Mouse (Mus musculus): Measurements from ENCODE around the gene St8sia1.

The St8sia1 gene

DNA sequence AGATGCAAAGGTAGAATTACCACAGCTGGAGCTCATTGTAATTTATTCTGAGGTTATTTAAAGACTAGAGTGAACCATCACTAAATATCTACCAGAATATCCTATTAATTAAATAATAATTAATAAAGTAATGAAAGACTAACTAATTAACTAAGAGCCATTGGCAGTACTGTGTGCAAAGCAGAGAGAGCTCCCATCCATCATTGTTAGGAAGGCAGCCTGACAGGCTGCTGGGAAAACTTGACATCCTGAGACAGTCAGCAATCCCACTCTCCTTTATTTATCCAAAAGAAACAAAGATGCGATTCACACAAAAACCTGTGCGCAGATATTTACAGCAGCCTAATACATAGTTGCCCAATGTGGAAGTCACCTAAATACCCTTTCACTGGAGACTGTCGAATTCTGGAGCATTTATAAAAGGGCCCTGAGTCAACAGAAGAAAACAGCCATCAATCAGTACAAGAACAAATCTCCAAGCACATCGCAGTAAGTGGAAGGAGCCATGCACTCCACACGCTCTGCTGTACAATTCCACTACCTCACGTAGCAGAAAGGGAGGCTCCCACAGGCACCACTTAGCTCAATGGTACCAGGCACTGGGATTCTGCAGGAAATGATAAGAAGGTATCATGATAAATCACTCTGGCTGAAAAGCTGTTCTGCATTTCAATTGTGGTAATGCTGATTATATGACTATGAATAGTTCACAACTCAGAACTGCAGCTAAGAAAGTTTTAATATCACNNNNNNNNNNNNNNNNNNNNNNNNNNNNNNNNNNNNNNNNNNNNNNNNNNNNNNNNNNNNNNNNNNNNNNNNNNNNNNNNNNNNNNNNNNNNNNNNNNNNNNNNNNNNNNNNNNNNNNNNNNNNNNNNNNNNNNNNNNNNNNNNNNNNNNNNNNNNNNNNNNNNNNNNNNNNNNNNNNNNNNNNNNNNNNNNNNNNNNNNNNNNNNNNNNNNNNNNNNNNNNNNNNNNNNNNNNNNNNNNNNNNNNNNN, 15.7 kb upstream of the St8sia1 start:
- no peak for DNase-seq (ENCODE audit: extremely low read depth, low read depth, low spot score)

- DNase-seq (ENCODE audit: extremely low read depth, low read depth, low spot score): no peak
These were observed 13.0 kb upstream of the St8sia1 start for GRCm38 (mm10) chr6:142977221-142977620.

- no peak for DNase-seq (ENCODE audit: extremely low read depth, low read depth, low spot score)
These were observed 9.0 kb upstream of the St8sia1 start for GRCm38 (mm10) chr6:142973289-142973688.

DNA sequence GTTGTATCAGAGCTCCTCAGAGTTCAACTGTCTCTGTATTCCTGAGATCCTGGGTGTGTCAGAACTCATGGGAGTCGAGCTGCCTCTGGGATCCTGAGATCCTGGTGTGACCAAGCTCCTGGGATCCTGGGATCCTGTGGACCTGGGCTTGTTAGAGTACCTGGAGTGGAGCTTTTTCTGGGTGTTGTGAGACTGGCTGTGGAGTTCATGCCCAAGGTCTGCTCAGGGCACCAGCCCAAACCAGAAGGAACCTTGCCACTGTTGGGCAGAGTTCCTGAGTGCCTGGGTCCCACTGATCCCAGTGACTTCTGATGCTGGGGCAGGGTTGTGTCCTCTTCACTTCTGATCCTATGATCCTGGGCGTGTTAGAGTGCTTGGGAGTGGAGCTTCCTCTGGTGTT, 8.0 kb upstream of the St8sia1 start:
- no peak for DNase-seq (ENCODE audit: extremely low read depth, low read depth, low spot score)

DNA sequence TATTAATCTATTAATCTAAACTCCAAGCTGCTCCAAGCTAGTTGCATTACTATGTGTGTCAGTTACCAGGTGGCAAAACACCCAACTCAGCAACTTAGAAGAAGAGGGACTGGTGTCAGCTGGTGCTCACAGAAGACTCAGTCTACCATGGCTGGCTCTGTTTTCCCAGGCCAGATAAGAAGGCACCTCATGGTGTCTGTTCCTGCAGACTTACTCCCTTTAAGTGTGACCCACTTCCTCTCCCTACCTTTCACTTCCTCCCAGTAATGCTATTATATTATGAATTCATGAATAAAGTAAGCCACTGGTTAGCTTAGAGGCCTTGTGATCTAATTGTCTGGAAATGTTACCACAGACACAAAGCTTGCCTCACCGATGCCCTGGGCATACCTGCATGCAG, 3.2 kb upstream of the St8sia1 start:
- no peak for DNase-seq (ENCODE audit: extremely low read depth, low read depth, low spot score)

GRCm38 (mm10) chr6:142964531-142965385, 506 bp upstream of the St8sia1 start:
- no peak for DNase-seq (ENCODE audit: extremely low read depth, low read depth, low spot score)

DNA sequence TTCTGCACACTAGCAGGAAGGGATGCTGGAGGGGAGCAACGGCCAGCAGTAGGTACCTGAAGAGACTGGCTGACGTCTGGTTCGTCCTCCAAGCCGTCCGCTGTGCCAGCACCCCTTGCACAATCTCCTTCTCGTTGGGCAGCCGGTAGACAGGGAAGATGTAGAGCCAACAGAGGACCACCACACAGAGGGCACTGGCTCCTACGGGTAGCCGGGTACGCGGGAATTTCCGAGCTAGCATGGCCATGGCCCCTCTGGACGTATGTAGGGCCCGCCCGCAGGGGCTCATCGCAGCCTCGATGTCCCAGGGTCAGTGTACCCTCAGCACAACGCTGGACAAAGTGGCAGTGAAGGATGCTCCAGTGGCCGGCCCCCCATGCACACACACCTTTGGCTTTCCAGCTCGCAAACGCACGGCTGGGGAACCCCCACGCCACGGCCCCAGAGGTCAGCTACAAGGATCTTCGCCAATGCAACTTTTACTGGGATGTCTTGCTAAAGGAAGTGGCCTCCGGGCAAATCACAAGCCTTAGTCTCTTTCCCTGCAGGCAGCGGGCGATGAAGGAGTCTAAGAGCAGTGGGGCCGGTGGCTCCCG, 674 bp downstream of the St8sia1 start:
- no peak for DNase-seq (ENCODE audit: extremely low read depth, low read depth, low spot score)

DNA sequence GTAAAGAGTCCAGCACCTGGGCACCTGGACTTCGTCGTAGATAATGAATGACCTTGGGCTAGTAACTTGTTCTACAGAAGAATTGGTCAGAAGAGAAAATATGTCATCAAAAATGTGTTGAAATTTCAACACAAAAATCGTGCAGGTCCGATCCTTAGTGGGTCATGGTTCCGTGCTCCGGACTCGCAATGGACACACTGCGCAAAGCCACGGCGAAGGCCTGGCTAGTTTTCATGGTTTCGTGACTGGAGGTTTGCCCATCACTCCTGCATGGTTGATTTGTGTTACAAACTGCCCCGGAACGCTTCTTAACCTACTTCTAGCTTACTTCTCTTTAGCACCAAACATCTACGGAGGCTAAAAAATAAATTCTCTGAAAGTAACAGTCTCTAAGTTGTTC, 1.4 kb downstream of the St8sia1 start:
- no peak for DNase-seq (ENCODE audit: extremely low read depth, low read depth, low spot score)

- DNase-seq (ENCODE audit: extremely low read depth, low read depth, low spot score): no peak
These were observed 1.8 kb downstream of the St8sia1 start for GRCm38 (mm10) chr6:142962476-142962875.

- DNase-seq (ENCODE audit: extremely low read depth, low read depth, low spot score): no peak
These were observed 2.4 kb downstream of the St8sia1 start for GRCm38 (mm10) chr6:142961721-142962455.

GRCm38 (mm10) chr6:142956556-142956955, 7.7 kb downstream of the St8sia1 start:
- DNase-seq (ENCODE audit: extremely low read depth, low read depth, low spot score): no peak

DNA sequence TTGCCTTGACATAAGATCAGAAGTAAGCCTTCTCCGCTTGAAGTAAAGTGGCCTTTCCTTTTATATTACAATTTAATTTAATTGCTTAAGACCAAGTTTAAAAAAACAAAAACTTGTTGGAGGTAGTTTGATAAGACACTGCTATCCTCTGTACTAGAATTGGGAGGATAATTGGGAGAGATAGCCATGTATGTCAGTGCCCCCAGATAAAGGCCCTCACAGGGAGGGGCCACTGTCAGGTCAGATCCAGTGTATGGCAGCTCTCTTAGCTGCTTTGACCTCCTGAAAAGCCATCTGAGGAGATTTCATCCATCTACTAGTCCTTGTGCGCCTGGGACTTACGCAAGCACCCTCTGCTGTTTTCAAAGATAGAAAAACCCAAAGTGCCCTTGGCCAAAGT, 9.0 kb downstream of the St8sia1 start:
- no peak for DNase-seq (ENCODE audit: extremely low read depth, low read depth, low spot score)

- no peak for DNase-seq (ENCODE audit: extremely low read depth, low read depth, low spot score)
These were observed 11.1 kb downstream of the St8sia1 start for GRCm38 (mm10) chr6:142953189-142953588.

GRCm38 (mm10) chr6:142952361-142952954, 11.8 kb downstream of the St8sia1 start:
- DNase-seq (ENCODE audit: extremely low read depth, low read depth, low spot score): no peak

DNA sequence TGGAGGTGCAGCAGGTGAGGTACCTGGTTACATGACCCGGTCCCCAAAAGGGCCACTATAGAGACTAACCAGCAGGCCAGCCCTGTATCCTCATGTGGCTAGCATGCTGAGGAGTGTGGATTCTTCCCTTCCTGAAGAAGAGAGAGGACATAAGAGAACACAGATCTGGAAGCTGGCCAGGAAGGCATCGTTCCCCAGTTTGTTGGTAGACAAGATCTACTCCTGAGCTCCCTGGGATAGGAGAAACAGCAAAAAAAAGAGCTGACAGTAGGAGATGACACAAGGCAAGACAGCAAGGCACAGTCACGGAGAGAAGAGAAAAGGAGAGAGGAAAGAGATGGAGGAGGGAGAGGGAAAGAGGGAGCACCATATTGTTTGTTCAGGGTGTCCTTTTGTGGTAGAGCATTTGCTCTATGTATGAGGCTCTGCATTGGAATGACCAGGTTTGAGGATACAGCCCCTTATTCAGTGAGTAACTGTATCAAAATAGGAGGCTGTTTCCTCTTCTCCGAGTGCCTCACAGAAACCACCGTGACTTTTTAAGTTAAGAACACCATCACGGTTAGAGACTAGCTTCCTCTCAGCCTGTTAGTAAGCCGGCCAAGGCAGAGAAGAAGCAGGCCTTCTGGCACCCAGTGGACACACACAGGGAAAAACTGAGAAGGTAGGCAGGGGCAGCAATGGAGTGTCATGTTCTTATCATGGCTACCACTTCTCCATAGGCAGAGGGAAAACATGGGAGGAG, 12.5 kb downstream of the St8sia1 start:
- no peak for DNase-seq (ENCODE audit: extremely low read depth, low read depth, low spot score)

GRCm38 (mm10) chr6:142950354-142950753, 13.9 kb downstream of the St8sia1 start:
- no peak for DNase-seq (ENCODE audit: extremely low read depth, low read depth, low spot score)

DNA sequence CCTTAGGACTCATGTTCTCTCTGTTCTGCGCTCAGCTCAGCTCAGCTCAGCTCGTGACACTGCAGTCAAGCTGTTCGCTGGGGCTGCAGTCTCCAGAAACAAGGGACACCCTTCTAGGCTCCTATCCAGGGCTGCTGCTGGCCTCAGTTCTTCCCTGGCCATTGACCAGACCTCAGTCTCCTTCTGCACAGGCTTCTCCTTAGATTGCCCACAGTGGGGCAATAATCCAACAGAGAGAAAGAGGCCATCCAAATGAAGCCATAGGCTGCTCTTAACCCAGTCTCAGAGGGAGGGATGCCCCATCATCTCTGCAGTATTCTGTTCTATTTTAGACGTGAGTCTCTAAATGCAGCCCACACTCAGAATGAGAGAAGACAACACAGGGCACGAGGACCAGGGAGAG, 15.3 kb downstream of the St8sia1 start:
- DNase-seq (ENCODE audit: extremely low read depth, low read depth, low spot score): no peak

- no peak for DNase-seq (ENCODE audit: extremely low read depth, low read depth, low spot score)
These were observed 17.2 kb downstream of the St8sia1 start for GRCm38 (mm10) chr6:142947029-142947428.

DNA sequence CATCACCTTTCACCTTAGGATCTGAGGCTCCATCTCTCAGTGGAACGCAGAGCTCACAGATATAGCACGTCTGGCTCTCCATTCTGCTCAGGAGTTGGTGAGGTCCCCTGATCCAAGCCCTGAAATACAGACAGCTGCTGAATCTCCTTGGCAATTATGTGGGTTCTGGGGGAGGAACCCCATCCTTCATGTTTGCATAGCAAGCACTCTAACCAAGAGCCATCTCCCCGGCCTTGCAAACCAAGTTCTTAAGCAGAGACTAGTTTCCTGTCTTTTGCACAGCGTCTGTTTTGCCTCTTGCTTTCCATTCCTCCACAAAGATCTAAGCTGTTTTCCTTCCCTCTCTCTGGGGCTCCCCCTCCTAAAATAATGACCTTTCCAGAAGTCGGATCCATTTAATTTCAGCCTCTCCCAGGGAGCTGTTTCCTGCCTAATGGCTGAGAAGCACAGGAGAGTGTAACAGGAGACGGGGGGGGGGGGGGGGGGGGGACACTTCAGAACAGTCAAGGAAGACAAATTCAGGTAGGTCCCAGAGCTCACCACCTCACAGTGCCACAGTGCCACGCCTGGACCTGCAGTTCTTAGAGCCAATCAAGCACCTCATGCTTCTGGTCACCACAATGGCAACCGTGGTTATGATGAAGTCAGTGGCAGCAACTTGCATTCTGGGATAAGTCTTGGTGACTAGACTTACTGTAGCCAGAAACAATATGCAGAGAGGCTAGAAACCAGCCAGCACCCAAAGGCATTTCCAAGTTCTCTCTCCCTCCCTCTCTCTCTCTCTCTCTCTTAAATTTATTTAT, 18.0 kb downstream of the St8sia1 start:
- DNase-seq (ENCODE audit: extremely low read depth, low read depth, low spot score): no peak

Data from fat pad, adult 2 months (tissue).